11 mouse cellular contexts compared by ENCODE assay signal in the genomic region with DNA sequence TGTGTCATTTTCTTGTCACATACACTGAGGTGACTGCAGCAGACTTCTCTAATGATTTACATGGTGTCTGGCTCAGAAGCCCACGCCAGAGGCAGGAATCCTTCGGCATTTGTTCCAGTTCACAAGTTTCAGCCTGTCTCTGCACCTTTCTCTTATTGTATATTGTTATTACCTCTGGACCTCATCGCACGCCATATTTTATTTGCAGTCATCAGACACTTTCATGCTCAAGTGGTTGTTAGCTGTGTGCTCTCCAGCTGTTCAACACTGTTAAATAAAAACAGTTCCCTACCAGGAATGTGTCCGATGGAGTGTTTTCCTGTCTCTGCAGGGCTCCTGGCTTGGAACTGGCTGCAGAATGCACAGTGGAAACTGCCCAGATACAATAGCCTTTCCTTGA. TPM values are rescaled to one million over a fixed set of nuclear protein-coding genes. Genes with fewer than 3 reads are reported as not detected.
DNase-seq lines count a peak whose midpoint lies in the region; ATAC-seq lines count a peak whose summit lies in the region.
"Had no signal": no experiment of that assay in that cellular context is flagged by ENCODE, and none has a peak within 500 bp of the region (broad histone marks: within the 10 kb centered on the region; RNA-seq: fewer than 3 reads in every experiment).

No protein-coding gene starts in this region.

- WGBS in heart, embryonic 15.5 days = 34% methylated on average over 5 of the region's 5 CpGs
- 11% methylated on average over 5 of the region's 5 CpGs for WGBS in limb, embryonic 12.5 days

- H3K4me1 ChIP-seq in heart, embryonic 15.5 days (replicated peaks) = no peaks in the 10 kb centered on the region
- peaks cover 4% of the 10 kb centered on the region; the same call in 1 of the 2 replicates for H3K4me1 ChIP-seq in limb, embryonic 12.5 days (replicated peaks)

- no peak overlapping the region; the same call in 1 of the 2 replicates for H3K9ac ChIP-seq in heart, embryonic 15.5 days
- H3K9ac ChIP-seq in limb, embryonic 12.5 days (replicated peaks) = no peak overlapping the region

- H3K27ac ChIP-seq in heart, embryonic 15.5 days = no peak overlapping the region
- H3K27ac ChIP-seq in limb, embryonic 12.5 days = no peak overlapping the region

- H3K36me3 ChIP-seq in heart, embryonic 15.5 days = no peaks in the 10 kb centered on the region
- no peaks in the 10 kb centered on the region for H3K36me3 ChIP-seq in limb, embryonic 12.5 days

- no peak for ATAC-seq in heart, embryonic 15.5 days (replicated peaks; ENCODE audit: insufficient number of reproducible peaks, insufficient read depth, low FRiP score, low read depth)
- no peak for ATAC-seq in limb, embryonic 12.5 days (ENCODE audit: insufficient number of reproducible peaks, insufficient read depth, low FRiP score, low TSS enrichment, low read depth)
- ATAC-seq in erythroblast, adult 5-6 weeks (replicated peaks; ENCODE audit: low FRiP score, poor library complexity, severe bottlenecking) = no peak

- DNase-seq in heart, postnatal 4 days = no peak
- DNase-seq in Muller cell, postnatal 12 days (ENCODE audit: inconsistent ontology term) = peak; percentile 35
- DNase-seq in brain, adult 2 months (ENCODE audit: low read depth, low spot score) = peak; percentile 42
- no peak for DNase-seq in lung, postnatal 25 days (ENCODE audit: low spot score)
- DNase-seq: thymus, postnatal 36 days had no signal

- no peaks in the 10 kb centered on the region for H3K27me3 ChIP-seq in heart, embryonic 15.5 days
- no peaks in the 10 kb centered on the region for H3K27me3 ChIP-seq in limb, embryonic 12.5 days

- H3K4me2 ChIP-seq in heart, embryonic 15.5 days = peak overlapping the region; percentile 43
- H3K4me2 ChIP-seq in limb, embryonic 12.5 days = peak overlapping the region; percentile 32

- H3K9me3 ChIP-seq in heart, embryonic 15.5 days (replicated peaks) = no peaks in the 10 kb centered on the region
- no peaks in the 10 kb centered on the region for H3K9me3 ChIP-seq in limb, embryonic 12.5 days

- H3K4me3 ChIP-seq in heart, embryonic 15.5 days = no peak overlapping the region
- no peak overlapping the region for H3K4me3 ChIP-seq in limb, embryonic 12.5 days (replicated peaks)

RNA-seq across cellular contexts. Expression of a gene that starts 26.1 kb away (rescaled TPM):
- polyA plus RNA-seq in heart, embryonic 15.5 days (2015; fragmentation: Nextera tagmentation; extraction: Ambion mirVana) = 1.3 and 1.9 TPM in 2 replicates
- total RNA-seq in heart, postnatal 4 days (2021) = under 1 TPM; 0.24 to 0.32 TPM
- 2.5 and 3.1 TPM in 2 replicates for polyA plus RNA-seq in limb, embryonic 12.5 days (2016; fragmentation: Nextera tagmentation; extraction: Ambion mirVana)
- total RNA-seq in erythroblast, adult 5-6 weeks (2015; ENCODE audit: low replicate concordance) = 0.38 TPM in 1 of 2 replicates, not detected in the other
- not detected in 2 replicates for total RNA-seq in erythroblast, adult 5-6 weeks (2017; ENCODE audit: low replicate concordance)
- total RNA-seq: heart, postnatal 25 days; liver, adult 2 months; megakaryocyte progenitor cell, adult 5-6 weeks had no signal
- polyA plus RNA-seq: liver, adult 2 months had no signal

Comparison
In these comparisons a context has a peak if more than half of its experiments do, and no peak if none do; other contexts are left out.
1. DNase-seq: peak in Muller cell, postnatal 12 days (single experiment) and brain, adult 2 months (single experiment); none in heart, postnatal 4 days (single experiment) and lung, postnatal 25 days (single experiment).